Mouse (Mus musculus): ENCODE data around the gene Dnah12.

DNA sequence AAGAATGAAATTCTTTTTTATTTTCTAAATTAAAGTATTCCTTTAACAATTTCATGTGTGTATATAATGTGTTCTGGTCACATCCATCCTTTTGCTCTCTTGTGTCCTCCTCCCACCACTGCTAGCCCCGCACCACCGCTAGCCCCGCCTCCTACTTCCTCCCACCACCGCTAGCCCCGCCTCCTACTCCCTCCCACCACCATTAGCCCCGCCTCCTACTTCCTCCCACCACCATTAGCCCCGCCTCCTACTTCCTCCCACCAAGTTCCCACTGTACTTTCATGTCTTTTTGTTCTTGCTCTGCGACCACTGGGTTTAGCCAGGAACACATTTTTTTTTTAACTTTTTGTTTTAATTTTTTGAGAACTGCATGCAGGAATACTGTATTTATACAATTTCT, 160.0 kb downstream of the Dnah12 start:
- TF ChIP-seq CTCF (IDR thresholded peaks at IDR 0.05; ENCODE audit: extremely low read depth, insufficient read length, insufficient replicate concordance, low read depth, low read length) (no peak), POLR2A (IDR thresholded peaks at IDR 0.05; ENCODE audit: low read depth, low read length) (no peak)

Data from small intestine, adult 2 months (tissue).